Mouse (Mus musculus) forebrain, embryonic 16.5 days (tissue): ENCODE results near the gene Arih2. TPM values are rescaled to one million over a fixed set of nuclear protein-coding genes. Genes with fewer than 3 reads are reported as not detected.
A peak's percentile ranks its signal among the peaks of the same experiment; 100 is the strongest.

Experiments used
- ATAC-seq: fragments of 200-750 bp; cut with Nextera tagmentation; 2 replicates; pipeline ENCODE4 v1.8.0; 2017; ENCODE audit warnings: mild to moderate bottlenecking, moderate library complexity
- H3K27ac ChIP-seq: fragments of 300-500 bp; sonication (generic); 2 replicates; pipeline ENCODE4 v1.5.1; 2014; ENCODE audit warnings: low read length, control low read depth
- H3K27me3 ChIP-seq: fragments of 300-500 bp; sonication (generic); replicated peaks from 2 replicates; pipeline ENCODE4 v1.6.1; 2014; ENCODE audit warnings: low read length; ENCODE audit not compliant: control insufficient read depth, insufficient read depth
- H3K36me3 ChIP-seq: fragments of 300-500 bp; sonication (generic); 2 replicates; pipeline ENCODE4 v1.6.1; 2014; ENCODE audit not compliant: control insufficient read depth, insufficient read depth
- H3K4me1 ChIP-seq: fragments of 300-500 bp; sonication (generic); replicated peaks from 2 replicates; pipeline ENCODE4 v1.6.1; 2014; ENCODE audit warnings: low read length; ENCODE audit not compliant: control insufficient read depth, insufficient read depth
- H3K4me2 ChIP-seq: fragments of 300-500 bp; sonication (generic); 2 replicates; pipeline ENCODE4 v1.6.1; 2014; ENCODE audit warnings: mild to moderate bottlenecking, low read length, control low read depth
- H3K4me3 ChIP-seq: fragments of 300-500 bp; sonication (generic); replicated peaks from 2 replicates; pipeline ENCODE4 v1.5.1; 2014; ENCODE audit warnings: mild to moderate bottlenecking, low read length, control low read depth
- H3K9ac ChIP-seq: fragments of 300-500 bp; sonication (generic); replicated peaks from 2 replicates; pipeline ENCODE4 v1.6.1; 2014; ENCODE audit warnings: low read depth, low read length, control low read depth
- H3K9me3 ChIP-seq: fragments of 300-500 bp; sonication (generic); 2 replicates; pipeline ENCODE4 v1.6.1; 2016; ENCODE audit warnings: low read length; ENCODE audit not compliant: control insufficient read depth
- WGBS: fragments of 180-500 bp; shearing (Covaris S2); extraction: QIAGEN DNeasy Blood & Tissue Kit; methylation state at CpG from one replicate; pipeline ENCODE4 v1.1.7; 2014; 5-methylcytosine and 5-hydroxymethylcytosine counted together
- polyA plus RNA-seq: library from polyadenylated mRNA; unstranded; fragments of >200 nt; fragmentation: Nextera tagmentation; extraction: Ambion mirVana; gene quantifications from 2 replicates; pipeline ENCODE4 v1.2.1, GENCODE M21; 2015

The Arih2 gene
- 59.9 and 61.8 TPM in 2 replicates for polyA plus RNA-seq

- H3K27ac ChIP-seq = peak within 1 kb of the TSS; percentile 89
- ATAC-seq = peak; percentile 100
- H3K36me3 ChIP-seq = no peaks in the 10 kb centered on the region
- under 1% methylated on average over 111 of the region's 112 CpGs for WGBS
- peak within 1 kb of the TSS; percentile 96 for H3K4me2 ChIP-seq
- no peaks in the 10 kb centered on the region for H3K27me3 ChIP-seq
- peak within 1 kb of the TSS; percentile 99 for H3K4me3 ChIP-seq
- peaks cover 17% of the 10 kb centered on the region for H3K4me1 ChIP-seq
- peak within 1 kb of the TSS; percentile 84 for H3K9ac ChIP-seq
- H3K9me3 ChIP-seq = no peaks in the 10 kb centered on the region
These were observed at the start of gene Arih2 for GRCm38 (mm10) chr9:108648611-108649560. Arih2 (minus strand) TSS chr9:108649386.

GRCm38 (mm10) chr9:108694533-108694932, 45.3 kb upstream of the Arih2 start:
- Histone ChIP-seq H3K4me2 (peak overlapping the region; percentile 67; the same call in 1 of the 2 replicates), H3K27me3 (no peaks in the 10 kb centered on the region), H3K4me1 (peaks cover 23% of the 10 kb centered on the region), H3K27ac (no peak overlapping the region), H3K9me3 (no peaks in the 10 kb centered on the region), H3K9ac (no peak overlapping the region), H3K4me3 (no peak overlapping the region), H3K36me3 (no peaks in the 10 kb centered on the region)
- no peak for ATAC-seq
- WGBS = 92% methylated on average over 1 of the region's 1 CpGs

GRCm38 (mm10) chr9:108693946-108694345, 44.8 kb upstream of the Arih2 start:
- Histone ChIP-seq H3K9me3 (no peaks in the 10 kb centered on the region), H3K27ac (no peak overlapping the region), H3K36me3 (no peaks in the 10 kb centered on the region), H3K9ac (no peak overlapping the region), H3K4me3 (no peak overlapping the region), H3K4me1 (peaks cover 23% of the 10 kb centered on the region), H3K27me3 (no peaks in the 10 kb centered on the region), H3K4me2 (peak overlapping the region; percentile 67)
- 44% methylated on average over 4 of the region's 4 CpGs for WGBS
- no peak for ATAC-seq

- peak overlapping the region; percentile 67 for H3K4me2 ChIP-seq
- H3K9me3 ChIP-seq = no peaks in the 10 kb centered on the region
- H3K36me3 ChIP-seq = no peaks in the 10 kb centered on the region
- ATAC-seq = peak; percentile 69
- peak overlapping the region; percentile 60 for H3K27ac ChIP-seq
- H3K4me3 ChIP-seq = peak overlapping the region; percentile 87
- H3K27me3 ChIP-seq = no peaks in the 10 kb centered on the region
- under 1% methylated on average over 90 of the region's 92 CpGs for WGBS
- H3K4me1 ChIP-seq = peaks cover 23% of the 10 kb centered on the region
- peak overlapping the region; percentile 87 for H3K9ac ChIP-seq
These were observed 43.2 kb upstream of the Arih2 start for GRCm38 (mm10) chr9:108692226-108693041.

- peaks cover 23% of the 10 kb centered on the region for H3K4me1 ChIP-seq
- peak; percentile 91 for ATAC-seq
These were observed 42.6 kb upstream of the Arih2 start for GRCm38 (mm10) chr9:108691846-108692225.

GRCm38 (mm10) chr9:108691371-108691770, 42.2 kb upstream of the Arih2 start:
- peaks cover 23% of the 10 kb centered on the region for H3K4me1 ChIP-seq
- 70% methylated on average over 8 of the region's 8 CpGs for WGBS
- H3K27me3 ChIP-seq = no peaks in the 10 kb centered on the region
- H3K9me3 ChIP-seq = no peaks in the 10 kb centered on the region
- H3K9ac ChIP-seq = peak overlapping the region; percentile 87
- H3K4me3 ChIP-seq = peak overlapping the region; percentile 87
- no peaks in the 10 kb centered on the region for H3K36me3 ChIP-seq
- H3K27ac ChIP-seq = no peak overlapping the region
- no peak for ATAC-seq
- peak overlapping the region; percentile 67 for H3K4me2 ChIP-seq

More at GRCm38 (mm10) chr9:108691846-108692225, 42.6 kb upstream of the Arih2 start:
- peak overlapping the region; percentile 87 for H3K9ac ChIP-seq
- H3K9me3 ChIP-seq = no peaks in the 10 kb centered on the region
- no peaks in the 10 kb centered on the region for H3K36me3 ChIP-seq
- under 1% methylated on average over 42 of the region's 42 CpGs for WGBS
- H3K4me3 ChIP-seq = peak overlapping the region; percentile 87
- H3K27me3 ChIP-seq = no peaks in the 10 kb centered on the region
- H3K4me2 ChIP-seq = peak overlapping the region; percentile 67
- H3K27ac ChIP-seq = peak overlapping the region; percentile 60

- 64% methylated on average over 6 of the region's 6 CpGs for WGBS
- H3K9ac ChIP-seq = no peak overlapping the region
- no peaks in the 10 kb centered on the region for H3K27me3 ChIP-seq
- H3K4me3 ChIP-seq = no peak overlapping the region
- H3K4me1 ChIP-seq = peaks cover 23% of the 10 kb centered on the region
- no peak for ATAC-seq
- H3K36me3 ChIP-seq = no peaks in the 10 kb centered on the region
- H3K9me3 ChIP-seq = no peaks in the 10 kb centered on the region
- H3K4me2 ChIP-seq = no peak overlapping the region
- no peak overlapping the region for H3K27ac ChIP-seq
These were observed 41.7 kb upstream of the Arih2 start for GRCm38 (mm10) chr9:108690914-108691313.

- H3K4me1 ChIP-seq = peaks cover 21% of the 10 kb centered on the region
- no peaks in the 10 kb centered on the region for H3K36me3 ChIP-seq
- no peaks in the 10 kb centered on the region for H3K9me3 ChIP-seq
- no peak overlapping the region for H3K9ac ChIP-seq
- no peaks in the 10 kb centered on the region for H3K27me3 ChIP-seq
- H3K4me3 ChIP-seq = no peak overlapping the region
- no peak overlapping the region for H3K27ac ChIP-seq
- H3K4me2 ChIP-seq = no peak overlapping the region
- WGBS = 97% methylated on average over 1 of the region's 1 CpGs
- ATAC-seq = no peak
These were observed 40.8 kb upstream of the Arih2 start for GRCm38 (mm10) chr9:108689993-108690392.

- no peak within 1 kb of the TSS for H3K4me2 ChIP-seq
These were observed 39.9 kb upstream of the Arih2 start, which contains the start of gene Prkar2a for GRCm38 (mm10) chr9:108689106-108689505. Prkar2a (plus strand) TSS chr9:108689314.

More at GRCm38 (mm10) chr9:108689106-108689505, 39.9 kb upstream of the Arih2 start, which contains the start of gene Prkar2a:
- no peaks in the 10 kb centered on the region for H3K27me3 ChIP-seq
- no peak within 1 kb of the TSS for H3K4me3 ChIP-seq
- no peaks in the 10 kb centered on the region for H3K9me3 ChIP-seq
- WGBS = 24% methylated on average over 1 of the region's 1 CpGs
- no peak for ATAC-seq
- peaks cover 15% of the 10 kb centered on the region for H3K4me1 ChIP-seq
- H3K27ac ChIP-seq = peak within 1 kb of the TSS; percentile 18; the same call in 1 of the 2 replicates
- no peaks in the 10 kb centered on the region; the same call in 1 of the 2 replicates for H3K36me3 ChIP-seq
- H3K9ac ChIP-seq = no peak within 1 kb of the TSS
